Mouse (Mus musculus) liver, postnatal 0 days (tissue): ENCODE measurements around the gene Scgb1a1.

Source experiments
- CTCF ChIP-seq: sonication (generic); IDR thresholded peaks from 2 replicates; pipeline ENCODE4 v1.5.1; 2016; ENCODE audit warnings: antibody characterized with exemption, low read depth
- EP300 ChIP-seq: IDR thresholded peaks from 2 replicates; pipeline ENCODE4 v1.6.1; 2016; ENCODE audit warnings: antibody characterized with exemption, low read depth, mild to moderate bottlenecking

DNA sequence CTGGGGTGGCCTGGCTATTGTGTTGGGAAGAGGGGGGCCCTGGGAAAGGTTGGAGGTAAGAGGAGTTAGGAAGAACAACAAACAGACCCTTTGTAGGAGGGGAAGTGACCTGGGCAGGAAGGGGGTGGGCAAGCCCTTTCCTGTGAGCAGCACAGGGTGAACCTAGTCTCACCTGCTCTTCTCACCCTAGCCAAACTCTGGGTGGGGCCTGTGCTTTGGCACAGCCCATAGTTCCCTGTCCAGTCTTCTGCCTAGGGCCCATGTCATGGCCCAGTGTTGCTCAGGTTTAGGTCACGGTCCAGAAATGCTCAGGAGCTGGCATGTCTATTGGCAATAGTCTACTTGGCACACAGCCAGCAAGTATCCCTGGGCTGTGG is 19.6 kb upstream of the Scgb1a1 start:
- no peak for TF ChIP-seq EP300
- TF ChIP-seq CTCF = no peak
